Mouse (Mus musculus) cerebellum, adult 9-11 months (tissue): ENCODE data around the gene Hsf4.
"Not testable (repeated sequence)": the region's sequence is repeated elsewhere in the genome, so short reads cannot be mapped to it uniquely, and the experiment has no call there.

Experiments
- DNase-seq: peaks from one replicate; pipeline ENCODE4 v3.0.0; 2022

The Hsf4 gene

GRCm38 (mm10) chr8:105269461-105269947, at the start of gene Hsf4:
Gene Hsf4, plus strand, starts transcription at chr8:105269801.
- DNase-seq, result peak; percentile 77

- DNase-seq, result peak; percentile 9
Observed at GRCm38 (mm10) chr8:105223850-105224249, 45.8 kb upstream of the Hsf4 start.

- peak; percentile 93 for DNase-seq
Observed at GRCm38 (mm10) chr8:105224413-105225271, 45.0 kb upstream of the Hsf4 start, which contains the start of gene D230025D16Rik. Gene D230025D16Rik, plus strand, starts transcription at chr8:105225145.

- DNase-seq, result no peak
Observed at GRCm38 (mm10) chr8:105225272-105225593, 44.4 kb upstream of the Hsf4 start.

- DNase-seq, result no peak
Observed at GRCm38 (mm10) chr8:105225917-105226316, 43.7 kb upstream of the Hsf4 start.

GRCm38 (mm10) chr8:105231503-105232320, 37.9 kb upstream of the Hsf4 start:
- DNase-seq, result no peak

- DNase-seq, result not testable (repeated sequence)
Observed at GRCm38 (mm10) chr8:105232321-105232693, 37.3 kb upstream of the Hsf4 start.

GRCm38 (mm10) chr8:105233126-105233935, 36.3 kb upstream of the Hsf4 start:
- no peak for DNase-seq

GRCm38 (mm10) chr8:105235206-105235605, 34.4 kb upstream of the Hsf4 start:
- no peak for DNase-seq

- no peak for DNase-seq
Observed at GRCm38 (mm10) chr8:105237442-105238142, 32.0 kb upstream of the Hsf4 start.

- no peak for DNase-seq
Observed at GRCm38 (mm10) chr8:105241016-105241415, 28.6 kb upstream of the Hsf4 start.

GRCm38 (mm10) chr8:105251954-105252353, 17.6 kb upstream of the Hsf4 start:
- DNase-seq, result no peak

- DNase-seq, result no peak
Observed at GRCm38 (mm10) chr8:105252680-105253537, 16.7 kb upstream of the Hsf4 start.

GRCm38 (mm10) chr8:105253766-105254151, 15.8 kb upstream of the Hsf4 start:
- no peak for DNase-seq

GRCm38 (mm10) chr8:105254152-105254965, 15.2 kb upstream of the Hsf4 start:
- DNase-seq, result peak; percentile 79

GRCm38 (mm10) chr8:105254966-105255350, 14.6 kb upstream of the Hsf4 start, which contains the start of gene B3gnt9:
Gene B3gnt9, minus strand, starts transcription at chr8:105255153.
- peak; percentile 59 for DNase-seq

- DNase-seq, result no peak
Observed at GRCm38 (mm10) chr8:105257318-105258114, 12.1 kb upstream of the Hsf4 start.

GRCm38 (mm10) chr8:105258911-105259720, 10.5 kb upstream of the Hsf4 start:
- DNase-seq, result peak; percentile 46
